Mouse (Mus musculus) embryonic fibroblast, embryonic 13.5 days (primary cell): ENCODE measurements around the gene Fto.

Experiments
- CTCF ChIP-seq: IDR thresholded peaks from 2 replicates; pipeline ENCODE4 v1.5.1; 2011; ENCODE audit warnings: mild to moderate bottlenecking, control low read depth, low read length, moderate library complexity, borderline replicate concordance; ENCODE audit not compliant: insufficient read depth
- POLR2A ChIP-seq: IDR thresholded peaks from 2 replicates; pipeline ENCODE4 v1.6.1; 2011; ENCODE audit warnings: low read depth, mild to moderate bottlenecking, control low read depth, low read length, moderate library complexity

DNA sequence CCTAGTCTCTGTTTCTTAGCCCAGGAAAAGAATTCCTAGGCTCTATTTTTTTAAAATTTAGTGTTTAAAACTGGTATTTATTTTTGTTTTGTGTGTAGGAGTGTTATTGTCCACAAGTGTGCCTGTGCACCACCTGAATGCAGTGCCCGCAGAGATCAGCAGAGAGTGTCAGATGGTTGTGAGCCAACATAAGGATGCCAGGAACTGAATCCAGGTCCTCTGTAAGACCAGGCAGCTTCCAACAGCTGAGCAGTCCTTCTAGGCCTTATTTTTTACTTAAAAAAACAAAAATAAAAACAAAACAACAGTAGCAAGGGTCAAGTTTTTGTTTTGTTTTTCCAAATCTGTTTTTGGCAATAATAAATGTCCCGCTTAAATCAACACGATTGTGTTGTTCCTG is 69.9 kb downstream of the Fto start:
- TF ChIP-seq CTCF (no peak), POLR2A (no peak)
